Mouse (Mus musculus) heart, embryonic 10.5 days (tissue): ENCODE data around the gene Pkd2l1. TPM values are rescaled to one million over a fixed set of nuclear protein-coding genes. Genes with fewer than 3 reads are reported as not detected.

Experiments
- DNase-seq: peaks from one replicate; pipeline ENCODE4 v3.0.0-alpha.2; 2017; ENCODE audit warnings: low spot score
- H3K27ac ChIP-seq: fragments of 300-500 bp; sonication (generic); 2 replicates; pipeline ENCODE4 v1.5.1; 2016; ENCODE audit warnings: mild to moderate bottlenecking
- H3K27me3 ChIP-seq: fragments of 300-500 bp; sonication (generic); 2 replicates; pipeline ENCODE4 v1.6.1; 2016; ENCODE audit warnings: mild to moderate bottlenecking; ENCODE audit not compliant: poor library complexity, insufficient read depth, severe bottlenecking
- H3K36me3 ChIP-seq: fragments of 300-500 bp; sonication (generic); 2 replicates; pipeline ENCODE4 v1.6.1; 2016; ENCODE audit warnings: mild to moderate bottlenecking, moderate library complexity
- H3K4me1 ChIP-seq: fragments of 300-500 bp; sonication (generic); 2 replicates; pipeline ENCODE4 v1.6.1; 2016; ENCODE audit warnings: mild to moderate bottlenecking
- H3K4me3 ChIP-seq: fragments of 300-500 bp; sonication (generic); 2 replicates; pipeline ENCODE4 v1.5.1; 2016; ENCODE audit warnings: mild to moderate bottlenecking, moderate library complexity
- H3K9me3 ChIP-seq: fragments of 300-500 bp; sonication (generic); 2 replicates; pipeline ENCODE4 v1.6.1; 2016; ENCODE audit warnings: mild to moderate bottlenecking, moderate library complexity
- WGBS: fragments of 180-500 bp; shearing (Covaris S2); methylation state at CpG from one replicate; pipeline ENCODE4 v1.1.7; 2016; 5-methylcytosine and 5-hydroxymethylcytosine counted together
- polyA plus RNA-seq: library from polyadenylated mRNA; unstranded; fragments of >200 nt; fragmentation: Nextera tagmentation; extraction: Ambion mirVana; gene quantifications from 2 replicates; pipeline ENCODE4 v1.2.1, GENCODE M21; 2016

The Pkd2l1 gene
- polyA plus RNA-seq, 1 experiment from 2014 or later, result not detected

GRCm38 (mm10) chr19:44197053-44197852, 5.0 kb upstream of the Pkd2l1 start:
- DNase-seq, result no peak
- WGBS, result 70% methylated on average over 10 of the region's 10 CpGs

DNA sequence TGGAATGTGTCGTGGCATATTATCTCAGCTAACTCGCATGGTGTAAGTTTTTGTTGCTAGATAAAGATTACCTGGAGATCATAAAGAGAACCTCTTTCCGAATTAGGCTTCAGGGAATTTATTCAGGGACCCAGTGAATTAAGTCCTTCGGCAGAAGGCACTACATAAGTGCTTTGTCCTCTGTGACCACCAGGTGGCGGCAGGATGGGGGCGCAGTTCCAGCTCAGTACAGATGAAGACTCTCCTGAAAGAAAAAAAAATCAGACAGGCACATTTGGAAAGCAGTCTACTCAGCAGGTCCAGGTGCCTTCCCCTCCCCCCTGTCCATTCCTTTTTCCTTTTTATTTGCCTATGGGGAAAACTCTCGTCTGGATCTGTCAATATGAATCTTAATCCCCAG, 2.9 kb upstream of the Pkd2l1 start:
- DNase-seq, result no peak
- H3K27me3 ChIP-seq, result peaks cover 14% of the 10 kb centered on the region; the same call in 1 of the 2 replicates
- H3K4me3 ChIP-seq, result no peak overlapping the region
- H3K36me3 ChIP-seq, result no peaks in the 10 kb centered on the region
- no peaks in the 10 kb centered on the region for H3K9me3 ChIP-seq
- H3K4me1 ChIP-seq, result no peaks in the 10 kb centered on the region
- 18% methylated on average over 7 of the region's 7 CpGs for WGBS
- no peak overlapping the region for H3K27ac ChIP-seq

More at GRCm38 (mm10) chr19:44197053-44197852, 5.0 kb upstream of the Pkd2l1 start:
- H3K9me3 ChIP-seq, result no peaks in the 10 kb centered on the region
- no peaks in the 10 kb centered on the region for H3K4me1 ChIP-seq
- H3K27ac ChIP-seq, result no peak overlapping the region
- H3K27me3 ChIP-seq, result 0 out of 2 replicates have a peak, but pooled peaks cover 3% of the 10 kb centered on the region
- H3K4me3 ChIP-seq, result no peak overlapping the region
- H3K36me3 ChIP-seq, result no peaks in the 10 kb centered on the region

GRCm38 (mm10) chr19:44193906-44194305, 1.7 kb upstream of the Pkd2l1 start:
- 77% methylated on average over 7 of the region's 7 CpGs for WGBS
- Histone ChIP-seq H3K36me3 (no peaks in the 10 kb centered on the region), H3K9me3 (no peaks in the 10 kb centered on the region), H3K4me1 (no peaks in the 10 kb centered on the region), H3K4me3 (no peak overlapping the region), H3K27ac (no peak overlapping the region), H3K27me3 (peaks cover 14% of the 10 kb centered on the region; the same call in 1 of the 2 replicates)
- DNase-seq, result no peak

DNA sequence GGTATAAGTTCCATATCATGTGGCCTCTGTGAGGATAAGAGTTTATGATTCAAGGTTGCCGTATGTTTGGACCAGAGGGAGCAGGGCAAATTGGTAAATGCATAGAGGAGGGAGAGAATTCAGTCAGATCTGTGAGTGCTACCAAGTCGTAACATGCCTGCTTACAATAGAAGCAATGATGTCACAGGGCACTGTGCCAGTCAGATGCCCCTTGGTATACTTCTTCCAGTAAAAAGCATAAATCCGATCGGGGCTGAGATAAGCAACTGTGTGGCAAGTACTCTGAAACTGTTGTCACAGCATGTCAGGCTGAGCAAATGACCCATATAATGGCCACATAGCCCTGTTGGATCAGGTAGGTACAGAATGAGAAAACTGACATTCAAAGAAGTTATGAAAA, 3.2 kb downstream of the Pkd2l1 start:
- H3K4me1 ChIP-seq, result no peaks in the 10 kb centered on the region
- no peaks in the 10 kb centered on the region for H3K36me3 ChIP-seq
- DNase-seq, result no peak
- peaks cover 14% of the 10 kb centered on the region; the same call in 1 of the 2 replicates for H3K27me3 ChIP-seq
- no peak overlapping the region for H3K4me3 ChIP-seq
- WGBS, result 84% methylated on average over 4 of the region's 4 CpGs
- H3K9me3 ChIP-seq, result no peaks in the 10 kb centered on the region
- no peak overlapping the region for H3K27ac ChIP-seq

DNA sequence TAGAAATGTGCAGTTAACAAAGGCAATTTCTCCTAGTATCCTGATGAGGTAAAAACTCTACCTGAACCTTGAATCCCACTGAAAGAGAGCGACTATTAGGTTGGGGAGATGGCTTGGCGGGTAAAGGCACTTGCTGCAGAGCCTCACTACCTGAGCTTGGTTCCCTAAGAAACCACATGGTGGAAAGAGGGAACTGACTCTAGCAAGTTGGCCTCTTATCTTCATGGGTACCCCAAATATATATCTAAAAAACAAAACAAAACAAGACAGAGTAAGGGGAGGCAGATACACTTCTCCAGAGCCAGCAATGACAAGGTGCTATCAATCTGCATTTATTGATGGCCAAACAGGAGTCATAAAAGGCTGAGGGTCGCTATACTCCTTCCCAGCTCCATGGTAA, 8.3 kb downstream of the Pkd2l1 start:
- Histone ChIP-seq H3K4me3 (no peak overlapping the region), H3K27ac (no peak overlapping the region), H3K9me3 (no peaks in the 10 kb centered on the region), H3K36me3 (no peaks in the 10 kb centered on the region), H3K27me3 (no peaks in the 10 kb centered on the region), H3K4me1 (no peaks in the 10 kb centered on the region)
- WGBS, result 69% methylated on average over 3 of the region's 3 CpGs
- DNase-seq, result peak; percentile 17

DNA sequence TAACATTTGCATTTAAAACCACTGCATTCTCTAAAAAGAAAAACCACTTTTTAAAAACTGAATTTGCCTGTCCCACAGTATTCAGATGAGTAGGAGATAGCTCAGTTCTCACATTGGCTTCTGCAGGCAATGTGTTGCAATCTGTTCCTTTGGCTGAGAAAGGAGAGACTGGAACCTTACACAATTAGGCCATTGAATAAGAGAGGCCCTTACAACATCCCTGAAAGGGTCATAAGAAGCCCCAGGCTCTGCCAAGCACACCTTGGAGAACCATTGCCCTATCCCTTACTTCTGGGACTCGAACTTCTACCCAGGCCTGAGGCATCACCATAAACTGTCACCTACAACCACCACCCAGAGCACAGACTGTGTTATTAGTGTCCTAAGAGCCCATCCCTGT, 11.7 kb downstream of the Pkd2l1 start:
- WGBS, result 88% methylated on average over 1 of the region's 1 CpGs
- Histone ChIP-seq H3K27me3 (no peaks in the 10 kb centered on the region), H3K36me3 (no peaks in the 10 kb centered on the region), H3K27ac (no peak overlapping the region), H3K9me3 (0 out of 2 replicates have a peak, but pooled peaks cover 3% of the 10 kb centered on the region), H3K4me3 (no peak overlapping the region), H3K4me1 (no peaks in the 10 kb centered on the region)
- DNase-seq, result peak; percentile 33

DNA sequence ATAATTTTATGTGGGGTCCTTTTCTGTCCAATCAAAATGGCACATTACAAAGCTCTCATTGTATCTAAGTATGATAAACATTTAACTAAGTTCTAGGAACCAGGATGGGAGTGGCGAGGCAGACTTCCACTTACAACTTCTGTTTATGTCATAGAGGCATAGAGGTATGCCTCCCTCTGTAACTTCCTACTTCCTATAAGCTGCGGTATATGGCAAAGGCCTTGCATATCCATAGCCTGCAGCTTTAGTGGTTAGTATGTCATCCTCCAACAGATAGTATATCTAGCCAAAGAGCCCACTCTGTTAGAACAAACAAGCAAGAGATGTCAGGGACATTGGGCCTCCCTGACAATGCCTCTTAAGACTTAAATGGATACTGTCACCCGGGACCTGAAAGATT, 15.5 kb downstream of the Pkd2l1 start:
- no peaks in the 10 kb centered on the region for H3K36me3 ChIP-seq
- no peak overlapping the region for H3K27ac ChIP-seq
- H3K27me3 ChIP-seq, result no peaks in the 10 kb centered on the region
- WGBS, result 83% methylated on average over 3 of the region's 3 CpGs
- H3K9me3 ChIP-seq, result peaks cover 7% of the 10 kb centered on the region; the same call in 1 of the 2 replicates
- peak; percentile 11 for DNase-seq
- no peaks in the 10 kb centered on the region for H3K4me1 ChIP-seq
- H3K4me3 ChIP-seq, result no peak overlapping the region

GRCm38 (mm10) chr19:44174835-44175234, 17.4 kb downstream of the Pkd2l1 start:
- no peaks in the 10 kb centered on the region for H3K4me1 ChIP-seq
- no peak overlapping the region for H3K27ac ChIP-seq
- H3K36me3 ChIP-seq, result no peaks in the 10 kb centered on the region
- no peaks in the 10 kb centered on the region for H3K27me3 ChIP-seq
- no peak overlapping the region for H3K4me3 ChIP-seq
- WGBS, result 63% methylated on average over 8 of the region's 8 CpGs
- peaks cover 7% of the 10 kb centered on the region; the same call in 1 of the 2 replicates for H3K9me3 ChIP-seq
- peak; percentile 62 for DNase-seq

- Histone ChIP-seq H3K4me3 (no peak overlapping the region), H3K27me3 (peaks cover 11% of the 10 kb centered on the region; the same call in 1 of the 2 replicates), H3K27ac (no peak overlapping the region), H3K4me1 (no peaks in the 10 kb centered on the region), H3K36me3 (no peaks in the 10 kb centered on the region), H3K9me3 (no peaks in the 10 kb centered on the region)
- 14% methylated on average over 3 of the region's 3 CpGs for WGBS
- peak; percentile 50 for DNase-seq
Observed at GRCm38 (mm10) chr19:44161515-44161914, 30.7 kb downstream of the Pkd2l1 start.

DNA sequence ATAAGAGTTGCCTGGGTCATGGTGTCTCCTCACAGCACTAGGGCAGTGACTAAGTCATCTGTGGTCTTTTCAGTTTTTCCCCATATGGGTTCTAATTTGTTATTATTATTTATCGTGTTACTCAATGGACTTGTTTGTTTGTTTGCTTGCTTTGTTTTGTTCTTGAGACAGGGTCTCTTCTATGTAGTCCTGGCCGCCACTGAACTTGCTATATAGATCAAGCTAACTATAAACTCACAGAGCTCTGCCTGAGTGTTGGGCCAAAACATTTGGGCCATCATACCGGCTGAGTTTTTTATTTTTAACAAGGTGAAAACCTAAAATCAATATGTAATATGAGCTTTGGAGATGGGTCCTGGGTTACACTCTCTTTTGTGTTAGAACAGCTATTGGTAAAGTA, 32.9 kb downstream of the Pkd2l1 start:
- H3K4me3 ChIP-seq, result no peak overlapping the region
- H3K27ac ChIP-seq, result no peak overlapping the region
- H3K27me3 ChIP-seq, result peaks cover 26% of the 10 kb centered on the region
- H3K4me1 ChIP-seq, result no peaks in the 10 kb centered on the region
- no peaks in the 10 kb centered on the region for H3K9me3 ChIP-seq
- DNase-seq, result peak; percentile 52
- 72% methylated on average over 3 of the region's 3 CpGs for WGBS
- H3K36me3 ChIP-seq, result no peaks in the 10 kb centered on the region

DNA sequence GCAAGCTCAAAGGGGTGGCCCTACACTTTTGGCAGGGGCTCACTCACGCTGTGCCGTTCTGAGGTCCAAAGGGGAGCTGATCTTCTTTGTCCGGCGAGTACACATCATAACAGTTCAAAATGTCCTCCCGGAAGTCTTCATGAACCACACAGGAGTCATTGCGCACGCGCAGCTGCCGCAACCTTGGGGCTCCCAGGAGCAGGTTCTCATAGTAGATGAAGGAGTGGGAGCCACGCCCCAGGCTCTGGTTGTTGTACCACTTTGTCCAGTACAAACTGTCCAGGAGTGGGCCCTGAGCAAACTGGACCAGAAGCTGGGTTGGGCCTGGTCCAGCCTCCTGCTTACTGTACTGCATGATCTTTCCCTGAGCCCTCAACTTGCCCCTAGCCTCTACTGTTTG, 35.2 kb downstream of the Pkd2l1 start:
- DNase-seq, result peak; percentile 50
- H3K9me3 ChIP-seq, result no peaks in the 10 kb centered on the region
- no peak overlapping the region for H3K4me3 ChIP-seq
- 86% methylated on average over 10 of the region's 10 CpGs for WGBS
- H3K27me3 ChIP-seq, result peaks cover 37% of the 10 kb centered on the region
- H3K36me3 ChIP-seq, result no peaks in the 10 kb centered on the region
- H3K4me1 ChIP-seq, result no peaks in the 10 kb centered on the region
- no peak overlapping the region for H3K27ac ChIP-seq

- H3K27me3 ChIP-seq, result peaks cover 46% of the 10 kb centered on the region
- WGBS, result 75% methylated on average over 5 of the region's 5 CpGs
Observed at GRCm38 (mm10) chr19:44153781-44154180, 38.5 kb downstream of the Pkd2l1 start.

DNA sequence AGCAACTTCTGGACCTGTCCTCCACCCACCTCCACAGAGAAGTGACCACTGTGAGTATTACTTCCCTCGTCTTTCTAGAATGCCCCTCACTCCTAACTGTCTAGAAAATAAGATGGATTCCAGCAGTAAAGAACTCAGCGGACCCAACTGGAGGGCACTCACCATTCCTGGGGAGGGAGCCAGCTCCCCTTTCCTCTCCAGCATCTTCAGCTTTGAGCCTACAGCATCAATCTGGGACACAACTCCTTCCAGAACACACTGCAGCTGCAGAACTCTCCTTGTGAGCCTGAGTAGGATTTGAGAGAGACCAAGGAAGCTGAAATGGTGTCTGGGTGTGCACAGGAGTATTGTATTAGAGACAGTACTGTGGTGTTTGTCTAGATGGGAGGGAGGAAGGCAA, 43.3 kb downstream of the Pkd2l1 start:
- H3K4me1 ChIP-seq, result peaks cover 13% of the 10 kb centered on the region
- no peak overlapping the region for H3K27ac ChIP-seq
- WGBS, result 66% methylated on average over 2 of the region's 2 CpGs
- DNase-seq, result peak; percentile 54
- H3K27me3 ChIP-seq, result peaks cover 21% of the 10 kb centered on the region; the same call in 1 of the 2 replicates
- H3K36me3 ChIP-seq, result peaks cover 5% of the 10 kb centered on the region; the same call in 1 of the 2 replicates
- no peak overlapping the region for H3K4me3 ChIP-seq
- no peaks in the 10 kb centered on the region for H3K9me3 ChIP-seq

More at GRCm38 (mm10) chr19:44153781-44154180, 38.5 kb downstream of the Pkd2l1 start:
- Histone ChIP-seq H3K27ac (no peak overlapping the region), H3K36me3 (no peaks in the 10 kb centered on the region), H3K9me3 (no peaks in the 10 kb centered on the region), H3K4me1 (no peaks in the 10 kb centered on the region), H3K4me3 (no peak overlapping the region)
- DNase-seq, result no peak
